29 mouse cellular contexts compared by ENCODE assay signal in the genomic region with DNA sequence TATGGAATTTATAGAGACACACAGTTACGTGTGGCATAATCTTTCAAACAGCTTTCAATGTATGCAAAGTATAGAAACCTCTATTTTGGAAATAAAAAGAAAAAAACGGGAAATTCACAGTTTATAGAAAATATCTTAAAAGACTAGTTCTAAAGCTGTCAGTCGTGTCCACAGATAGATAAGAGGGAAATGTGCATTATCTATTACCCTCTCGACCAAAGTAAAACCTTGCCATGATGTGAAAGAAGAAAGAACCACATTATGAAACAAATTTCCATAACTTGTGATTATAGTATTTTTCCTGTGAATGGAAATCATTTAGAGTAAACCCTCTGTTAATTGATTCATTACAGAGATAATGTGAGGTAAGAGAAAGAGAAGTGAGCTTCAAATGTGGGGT.
"Had no signal": no experiment of that assay in that cellular context is flagged by ENCODE, and none has a peak within 500 bp of the region (broad histone marks: within the 10 kb centered on the region; RNA-seq: fewer than 3 reads in every experiment).

No protein-coding gene starts in this region.

- H3K27me3 ChIP-seq: limb, embryonic 12.5 days; limb, embryonic 13.5 days; limb, embryonic 15.5 days; liver, embryonic 12.5 days; liver, embryonic 13.5 days; liver, embryonic 15.5 days; lung, embryonic 15.5 days; megakaryocyte, embryonic 14.5 days; midbrain, embryonic 12.5 days; midbrain, embryonic 13.5 days; midbrain, embryonic 15.5 days; neural tube, embryonic 12.5 days had no signal

- ATAC-seq: liver, embryonic 12.5 days; liver, postnatal 0 days; lung, postnatal 0 days; midbrain, embryonic 13.5 days; midbrain, embryonic 15.5 days; midbrain, embryonic 16.5 days had no signal

- DNase-seq: left cerebral cortex, postnatal 4 days; liver; liver, embryonic 13.5 days; liver, postnatal 0 days; lung, adult 18-20 months; lung, adult 2 months; lung, embryonic 14.5 days; lung, postnatal 10 days; lung, postnatal 36 days; lung, postnatal 4 days; midbrain, embryonic 14.5 days had no signal

- H3K9ac ChIP-seq: limb, embryonic 12.5 days; limb, embryonic 13.5 days; limb, embryonic 15.5 days; liver, embryonic 12.5 days; liver, embryonic 13.5 days; liver, embryonic 14.5 days; liver, embryonic 15.5 days; liver, postnatal 0 days; lung, embryonic 14.5 days; lung, embryonic 15.5 days; midbrain, embryonic 12.5 days; midbrain, embryonic 13.5 days; midbrain, embryonic 15.5 days; neural tube, embryonic 12.5 days had no signal

- H3K4me1 ChIP-seq: limb, embryonic 10.5 days; limb, embryonic 12.5 days; limb, embryonic 13.5 days; limb, embryonic 15.5 days; liver, embryonic 12.5 days; liver, embryonic 13.5 days; liver, embryonic 15.5 days; lung, embryonic 15.5 days; midbrain, embryonic 10.5 days; midbrain, embryonic 13.5 days; midbrain, embryonic 15.5 days; neural tube, embryonic 12.5 days had no signal

- H3K4me3 ChIP-seq: limb, embryonic 10.5 days; limb, embryonic 12.5 days; limb, embryonic 13.5 days; limb, embryonic 15.5 days; liver, embryonic 12.5 days; liver, embryonic 13.5 days; liver, embryonic 15.5 days; lung, embryonic 15.5 days; megakaryocyte, embryonic 14.5 days; midbrain, embryonic 10.5 days; midbrain, embryonic 12.5 days; midbrain, embryonic 13.5 days; midbrain, embryonic 15.5 days; myocyte; neural tube, embryonic 12.5 days had no signal

- H3K9me3 ChIP-seq: limb, embryonic 10.5 days; limb, embryonic 12.5 days; limb, embryonic 13.5 days; limb, embryonic 15.5 days; liver, embryonic 12.5 days; liver, embryonic 13.5 days; liver, embryonic 15.5 days; lung, embryonic 15.5 days; megakaryocyte, embryonic 14.5 days; midbrain, embryonic 10.5 days; midbrain, embryonic 12.5 days; midbrain, embryonic 13.5 days; midbrain, embryonic 15.5 days; neural tube, embryonic 12.5 days had no signal

- H3K27ac ChIP-seq: limb, embryonic 10.5 days; limb, embryonic 12.5 days; limb, embryonic 13.5 days; limb, embryonic 15.5 days; liver, embryonic 12.5 days; liver, embryonic 13.5 days; liver, embryonic 14.5 days; liver, embryonic 15.5 days; lung, embryonic 15.5 days; macrophage; midbrain, embryonic 10.5 days; midbrain, embryonic 12.5 days; midbrain, embryonic 13.5 days; midbrain, embryonic 15.5 days; neural tube, embryonic 12.5 days had no signal

- H3K36me3 ChIP-seq: limb, embryonic 10.5 days; limb, embryonic 12.5 days; limb, embryonic 13.5 days; limb, embryonic 15.5 days; liver, embryonic 12.5 days; liver, embryonic 13.5 days; liver, embryonic 15.5 days; lung, embryonic 15.5 days; midbrain, embryonic 10.5 days; midbrain, embryonic 12.5 days; midbrain, embryonic 13.5 days; midbrain, embryonic 15.5 days; neural tube, embryonic 12.5 days had no signal
